Mouse (Mus musculus) midbrain, embryonic 12.5 days (tissue): ENCODE measurements at regions not wholly inside any gene's neighbourhood (a gene's known extent, or its start where the extent isn't known, plus 50 kb on each side); places are given as distances from the start of the nearest gene placed in this dataset.

Source experiments
- ATAC-seq: fragments of 200-750 bp; cut with Nextera tagmentation; 2 replicates; pipeline ENCODE4 v1.8.0; 2017; ENCODE audit warnings: low read depth, moderate TSS enrichment, moderate library complexity; ENCODE audit not compliant: low FRiP score
- H3K27ac ChIP-seq: fragments of 300-500 bp; sonication (generic); replicated peaks from 2 replicates; pipeline ENCODE4 v1.5.1; 2016; ENCODE audit warnings: mild to moderate bottlenecking
- H3K27me3 ChIP-seq: fragments of 300-500 bp; sonication (generic); 2 replicates; pipeline ENCODE4 v1.6.1; 2016; ENCODE audit warnings: mild to moderate bottlenecking
- H3K36me3 ChIP-seq: fragments of 300-500 bp; sonication (generic); 2 replicates; pipeline ENCODE4 v1.6.1; 2016
- H3K4me1 ChIP-seq: fragments of 300-500 bp; sonication (generic); 2 replicates; pipeline ENCODE4 v1.6.1; 2016
- H3K4me2 ChIP-seq: fragments of 300-500 bp; sonication (generic); replicated peaks from 2 replicates; pipeline ENCODE4 v1.6.1; 2016; ENCODE audit warnings: mild to moderate bottlenecking, moderate library complexity
- H3K4me3 ChIP-seq: fragments of 300-500 bp; sonication (generic); 2 replicates; pipeline ENCODE4 v1.5.1; 2016; ENCODE audit warnings: mild to moderate bottlenecking
- H3K9ac ChIP-seq: fragments of 300-500 bp; sonication (generic); replicated peaks from 2 replicates; pipeline ENCODE4 v1.6.1; 2016; ENCODE audit warnings: mild to moderate bottlenecking, moderate library complexity
- H3K9me3 ChIP-seq: fragments of 300-500 bp; sonication (generic); 2 replicates; pipeline ENCODE4 v1.6.1; 2016; ENCODE audit warnings: mild to moderate bottlenecking
- WGBS: fragments of 180-500 bp; shearing (Covaris S2); methylation state at CpG from one replicate; pipeline ENCODE4 v1.1.7; 2016; 5-methylcytosine and 5-hydroxymethylcytosine counted together

GRCm38 (mm10) chr15:59739197-59739596 lies 277.2 kb downstream of the 4933412E24Rik start:
- ATAC-seq, result no peak
- no peak overlapping the region for H3K4me3 ChIP-seq
- 90% methylated on average over 5 of the region's 5 CpGs for WGBS

GRCm38 (mm10) chr15:59737247-59737646 lies 279.2 kb downstream of the 4933412E24Rik start:
- Histone ChIP-seq H3K27ac (no peak overlapping the region), H3K9me3 (no peaks in the 10 kb centered on the region), H3K9ac (no peak overlapping the region), H3K4me1 (peaks cover 5% of the 10 kb centered on the region; the same call in 1 of the 2 replicates), H3K4me3 (no peak overlapping the region), H3K27me3 (no peaks in the 10 kb centered on the region), H3K36me3 (no peaks in the 10 kb centered on the region), H3K4me2 (no peak overlapping the region)
- WGBS, result 88% methylated on average over 4 of the region's 4 CpGs
- no peak for ATAC-seq

More at GRCm38 (mm10) chr15:59739197-59739596, 277.2 kb downstream of the 4933412E24Rik start:
- peaks cover 5% of the 10 kb centered on the region; the same call in 1 of the 2 replicates for H3K4me1 ChIP-seq
- H3K9me3 ChIP-seq, result no peaks in the 10 kb centered on the region
- no peak overlapping the region for H3K27ac ChIP-seq
- no peak overlapping the region for H3K4me2 ChIP-seq
- no peak overlapping the region for H3K9ac ChIP-seq
- no peaks in the 10 kb centered on the region for H3K36me3 ChIP-seq
- H3K27me3 ChIP-seq, result no peaks in the 10 kb centered on the region

GRCm38 (mm10) chr15:59734376-59734775 lies 282.0 kb downstream of the 4933412E24Rik start:
- H3K4me1 ChIP-seq, result no peaks in the 10 kb centered on the region
- no peak overlapping the region for H3K4me2 ChIP-seq
- 71% methylated on average over 1 of the region's 1 CpGs for WGBS
- no peak for ATAC-seq
- H3K36me3 ChIP-seq, result no peaks in the 10 kb centered on the region
- H3K27ac ChIP-seq, result no peak overlapping the region
- no peak overlapping the region for H3K4me3 ChIP-seq
- no peaks in the 10 kb centered on the region for H3K9me3 ChIP-seq
- H3K9ac ChIP-seq, result no peak overlapping the region
- no peaks in the 10 kb centered on the region for H3K27me3 ChIP-seq

- Histone ChIP-seq H3K27ac (no peak overlapping the region), H3K4me2 (no peak overlapping the region), H3K4me1 (no peaks in the 10 kb centered on the region), H3K27me3 (no peaks in the 10 kb centered on the region), H3K36me3 (no peaks in the 10 kb centered on the region), H3K4me3 (no peak overlapping the region), H3K9ac (no peak overlapping the region), H3K9me3 (no peaks in the 10 kb centered on the region)
- 93% methylated on average over 3 of the region's 3 CpGs for WGBS
- ATAC-seq, result no peak
Measured at GRCm38 (mm10) chr15:59733932-59734331, 282.5 kb downstream of the 4933412E24Rik start.

GRCm38 (mm10) chr15:59733031-59733810 lies 283.2 kb downstream of the 4933412E24Rik start:
- no peaks in the 10 kb centered on the region for H3K4me1 ChIP-seq
- WGBS, result 79% methylated on average over 11 of the region's 12 CpGs
- H3K27ac ChIP-seq, result no peak overlapping the region
- no peak overlapping the region for H3K4me3 ChIP-seq
- no peaks in the 10 kb centered on the region for H3K27me3 ChIP-seq
- ATAC-seq, result no peak
- no peak overlapping the region for H3K4me2 ChIP-seq
- H3K36me3 ChIP-seq, result no peaks in the 10 kb centered on the region
- H3K9ac ChIP-seq, result no peak overlapping the region
- H3K9me3 ChIP-seq, result no peaks in the 10 kb centered on the region

GRCm38 (mm10) chr15:59731129-59731528 lies 285.3 kb downstream of the 4933412E24Rik start:
- Histone ChIP-seq H3K4me1 (no peaks in the 10 kb centered on the region), H3K9me3 (no peaks in the 10 kb centered on the region), H3K9ac (no peak overlapping the region), H3K36me3 (no peaks in the 10 kb centered on the region), H3K4me3 (no peak overlapping the region), H3K27ac (no peak overlapping the region), H3K27me3 (no peaks in the 10 kb centered on the region), H3K4me2 (no peak overlapping the region)
- no peak for ATAC-seq
- 81% methylated on average over 8 of the region's 8 CpGs for WGBS

- H3K4me2 ChIP-seq, result no peak overlapping the region
- H3K36me3 ChIP-seq, result no peaks in the 10 kb centered on the region
- H3K9ac ChIP-seq, result no peak overlapping the region
- no peaks in the 10 kb centered on the region for H3K4me1 ChIP-seq
- no peaks in the 10 kb centered on the region for H3K9me3 ChIP-seq
- WGBS, result 88% methylated on average over 11 of the region's 11 CpGs
- no peaks in the 10 kb centered on the region for H3K27me3 ChIP-seq
- H3K4me3 ChIP-seq, result no peak overlapping the region
- ATAC-seq, result no peak
- no peak overlapping the region for H3K27ac ChIP-seq
Measured at GRCm38 (mm10) chr15:59728817-59729560, 287.4 kb downstream of the 4933412E24Rik start.

- Histone ChIP-seq H3K4me3 (no peak overlapping the region), H3K4me2 (no peak overlapping the region), H3K27ac (no peak overlapping the region), H3K9ac (no peak overlapping the region), H3K36me3 (no peaks in the 10 kb centered on the region), H3K4me1 (no peaks in the 10 kb centered on the region), H3K9me3 (no peaks in the 10 kb centered on the region), H3K27me3 (no peaks in the 10 kb centered on the region)
- WGBS, result 82% methylated on average over 8 of the region's 8 CpGs
- no peak for ATAC-seq
Measured at GRCm38 (mm10) chr15:59728131-59728601, 288.2 kb downstream of the 4933412E24Rik start.

GRCm38 (mm10) chr15:59725881-59726280 lies 290.5 kb downstream of the 4933412E24Rik start:
- H3K4me2 ChIP-seq, result no peak overlapping the region
- H3K4me1 ChIP-seq, result no peaks in the 10 kb centered on the region
- H3K27me3 ChIP-seq, result no peaks in the 10 kb centered on the region
- 87% methylated on average over 4 of the region's 4 CpGs for WGBS
- no peaks in the 10 kb centered on the region for H3K36me3 ChIP-seq
- no peak overlapping the region for H3K4me3 ChIP-seq
- no peak for ATAC-seq
- no peaks in the 10 kb centered on the region for H3K9me3 ChIP-seq
- H3K9ac ChIP-seq, result no peak overlapping the region
- H3K27ac ChIP-seq, result no peak overlapping the region

- H3K9me3 ChIP-seq, result no peaks in the 10 kb centered on the region
- 80% methylated on average over 2 of the region's 2 CpGs for WGBS
- no peaks in the 10 kb centered on the region for H3K4me1 ChIP-seq
Measured at GRCm38 (mm10) chr15:59722661-59723413, 293.6 kb downstream of the 4933412E24Rik start.

GRCm38 (mm10) chr15:59721420-59721819 lies 295.0 kb downstream of the 4933412E24Rik start:
- H3K27me3 ChIP-seq, result no peaks in the 10 kb centered on the region
- no peaks in the 10 kb centered on the region for H3K9me3 ChIP-seq

More at GRCm38 (mm10) chr15:59722661-59723413, 293.6 kb downstream of the 4933412E24Rik start:
- no peak for ATAC-seq
- no peak overlapping the region for H3K9ac ChIP-seq
- no peak overlapping the region for H3K4me2 ChIP-seq
- no peaks in the 10 kb centered on the region for H3K36me3 ChIP-seq
- no peaks in the 10 kb centered on the region for H3K27me3 ChIP-seq
- H3K27ac ChIP-seq, result no peak overlapping the region
- no peak overlapping the region for H3K4me3 ChIP-seq

GRCm38 (mm10) chr15:59721018-59721417 lies 295.4 kb downstream of the 4933412E24Rik start:
- no peak overlapping the region for H3K4me3 ChIP-seq
- H3K27ac ChIP-seq, result no peak overlapping the region
- no peaks in the 10 kb centered on the region for H3K9me3 ChIP-seq
- no peak overlapping the region for H3K4me2 ChIP-seq
- H3K36me3 ChIP-seq, result no peaks in the 10 kb centered on the region
- H3K27me3 ChIP-seq, result no peaks in the 10 kb centered on the region
- H3K9ac ChIP-seq, result no peak overlapping the region
- no peak for ATAC-seq
- WGBS, result 93% methylated on average over 6 of the region's 6 CpGs
- H3K4me1 ChIP-seq, result no peaks in the 10 kb centered on the region

More at GRCm38 (mm10) chr15:59721420-59721819, 295.0 kb downstream of the 4933412E24Rik start:
- 91% methylated on average over 4 of the region's 4 CpGs for WGBS
- no peak overlapping the region for H3K4me2 ChIP-seq
- no peaks in the 10 kb centered on the region for H3K4me1 ChIP-seq
- no peak overlapping the region for H3K4me3 ChIP-seq
- no peak overlapping the region for H3K27ac ChIP-seq
- no peak overlapping the region for H3K9ac ChIP-seq
- H3K36me3 ChIP-seq, result no peaks in the 10 kb centered on the region
- ATAC-seq, result no peak
